Mouse (Mus musculus): ENCODE measurements around the gene Alg9.

GRCm38 (mm10) chr9:50823779-50824453 lies 49.1 kb downstream of the Alg9 start:
- TF ChIP-seq MYOG (IDR thresholded peaks at IDR 0.05; ENCODE audit: control insufficient read depth, extremely low read depth, insufficient read length) (no peak), CTCF (IDR thresholded peaks at IDR 0.05; ENCODE audit: control insufficient read depth, insufficient read depth, insufficient read length) (no peak), CEBPB (IDR thresholded peaks at IDR 0.05; ENCODE audit: low read depth) (no peak)

All from C2C12 (cell line).